Mouse (Mus musculus) hindbrain, embryonic 11.5 days (tissue): Measurements from ENCODE around the gene Mta3. TPM values are rescaled to one million over a fixed set of nuclear protein-coding genes. Genes with fewer than 3 reads are reported as not detected.
A peak's percentile ranks its signal among the peaks of the same experiment; 100 is the strongest.

Experiments used
- ATAC-seq: fragments of 200-750 bp; cut with Nextera tagmentation; 2 replicates; pipeline ENCODE4 v1.8.0; 2017; ENCODE audit warnings: mild to moderate bottlenecking, moderate TSS enrichment, moderate library complexity; ENCODE audit not compliant: low FRiP score
- DNase-seq: peaks from one replicate; pipeline ENCODE4 v3.0.0-alpha.2; 2015; ENCODE audit warnings: low spot score
- H3K27ac ChIP-seq: fragments of 300-500 bp; sonication (generic); 2 replicates; pipeline ENCODE4 v1.5.1; 2014; ENCODE audit warnings: mild to moderate bottlenecking, low read depth, low read length
- H3K27me3 ChIP-seq: fragments of 300-500 bp; sonication (generic); 2 replicates; pipeline ENCODE4 v1.6.1; 2014; ENCODE audit warnings: mild to moderate bottlenecking, low read length, moderate library complexity, mixed read lengths; ENCODE audit not compliant: control insufficient read depth, insufficient read depth
- H3K36me3 ChIP-seq: fragments of 300-500 bp; sonication (generic); 2 replicates; pipeline ENCODE4 v1.6.1; 2014; ENCODE audit warnings: mild to moderate bottlenecking, low read length, moderate library complexity, mixed read lengths; ENCODE audit not compliant: control insufficient read depth, insufficient read depth
- H3K4me1 ChIP-seq: fragments of 300-500 bp; sonication (generic); replicated peaks from 2 replicates; pipeline ENCODE4 v1.6.1; 2014; ENCODE audit warnings: low read length, mixed read lengths; ENCODE audit not compliant: control insufficient read depth, insufficient read depth
- H3K4me2 ChIP-seq: fragments of 300-500 bp; sonication (generic); replicated peaks from 2 replicates; pipeline ENCODE4 v1.6.1; 2014; ENCODE audit warnings: mild to moderate bottlenecking, low read depth, low read length
- H3K4me3 ChIP-seq: fragments of 300-500 bp; sonication (generic); 2 replicates; pipeline ENCODE4 v1.5.1; 2014; ENCODE audit warnings: low read depth, low read length
- H3K9ac ChIP-seq: fragments of 300-500 bp; sonication (generic); 2 replicates; pipeline ENCODE4 v1.6.1; 2014; ENCODE audit warnings: low read depth, low read length
- H3K9me3 ChIP-seq: fragments of 300-500 bp; sonication (generic); 2 replicates; pipeline ENCODE4 v1.6.1; 2016; ENCODE audit warnings: low read length; ENCODE audit not compliant: control insufficient read depth
- WGBS: fragments of 180-500 bp; shearing (Covaris S2); extraction: QIAGEN DNeasy Blood & Tissue Kit; methylation state at CpG from one replicate; pipeline ENCODE4 v1.1.7; 2014; 5-methylcytosine and 5-hydroxymethylcytosine counted together
- polyA plus RNA-seq: library from polyadenylated mRNA; unstranded; fragments of >200 nt; fragmentation: Nextera tagmentation; extraction: Ambion mirVana; gene quantifications from 2 replicates; pipeline ENCODE4 v1.2.1, GENCODE M21; 2014

Gene Mta3
- polyA plus RNA-seq = 41.1 and 41.7 TPM in 2 replicates

DNA sequence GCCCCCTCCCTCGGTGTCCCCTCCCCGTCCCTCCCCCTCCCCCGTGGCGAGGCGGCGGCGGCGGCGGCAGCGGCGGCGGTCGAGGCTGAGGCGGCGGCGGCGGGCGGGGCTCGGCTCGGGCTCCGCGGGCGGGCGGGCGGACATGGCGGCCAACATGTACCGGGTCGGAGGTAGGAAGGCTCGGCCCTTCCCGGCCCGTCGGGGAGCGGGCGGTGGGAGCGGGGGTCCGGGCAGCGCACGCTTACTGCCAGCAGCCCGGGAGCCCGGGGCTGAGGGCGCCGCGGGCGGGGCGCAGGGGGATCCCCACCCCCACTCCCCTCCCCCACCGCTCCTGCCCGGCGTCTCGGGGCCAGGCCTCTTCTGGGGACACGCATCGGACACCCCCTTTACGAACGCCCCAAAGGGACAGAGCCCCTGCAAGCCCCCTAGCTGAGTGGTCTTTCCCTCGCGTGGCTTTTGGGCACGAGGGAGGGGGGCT lies at the start of gene Mta3:
TSS of gene Mta3 (plus strand) at position 48 of the 478 bp plus-strand sequence.
- Histone ChIP-seq H3K9ac (peak within 1 kb of the TSS; percentile 88), H3K9me3 (no peaks in the 10 kb centered on the region), H3K4me3 (peak within 1 kb of the TSS; percentile 74), H3K27me3 (no peaks in the 10 kb centered on the region), H3K36me3 (no peaks in the 10 kb centered on the region), H3K27ac (peak within 1 kb of the TSS; percentile 73), H3K4me1 (no peaks in the 10 kb centered on the region), H3K4me2 (peak within 1 kb of the TSS; percentile 85)
- ATAC-seq (peak; percentile 70), DNase-seq (peak; percentile 70)
- 0% methylated on average over 16 of the region's 56 CpGs for WGBS

GRCm38 (mm10) chr17:83657375-83657774 lies 48.6 kb upstream of the Mta3 start:
- H3K4me2 ChIP-seq = no peak overlapping the region
- H3K27me3 ChIP-seq = no peaks in the 10 kb centered on the region
- no peaks in the 10 kb centered on the region for H3K36me3 ChIP-seq
- DNase-seq (no peak), ATAC-seq (no peak)
- 74% methylated on average over 9 of the region's 9 CpGs for WGBS
- no peak overlapping the region for H3K4me3 ChIP-seq
- no peak overlapping the region for H3K27ac ChIP-seq
- H3K9ac ChIP-seq = no peak overlapping the region
- H3K4me1 ChIP-seq = no peaks in the 10 kb centered on the region
- no peaks in the 10 kb centered on the region for H3K9me3 ChIP-seq

GRCm38 (mm10) chr17:83658943-83659342 lies 47.0 kb upstream of the Mta3 start:
- no peak for ATAC-seq
- Histone ChIP-seq H3K4me2 (no peak overlapping the region), H3K36me3 (no peaks in the 10 kb centered on the region), H3K4me1 (no peaks in the 10 kb centered on the region), H3K27me3 (no peaks in the 10 kb centered on the region), H3K9ac (no peak overlapping the region), H3K27ac (no peak overlapping the region), H3K4me3 (no peak overlapping the region), H3K9me3 (no peaks in the 10 kb centered on the region)
- DNase-seq = no peak
- WGBS = 72% methylated on average over 1 of the region's 1 CpGs

DNA sequence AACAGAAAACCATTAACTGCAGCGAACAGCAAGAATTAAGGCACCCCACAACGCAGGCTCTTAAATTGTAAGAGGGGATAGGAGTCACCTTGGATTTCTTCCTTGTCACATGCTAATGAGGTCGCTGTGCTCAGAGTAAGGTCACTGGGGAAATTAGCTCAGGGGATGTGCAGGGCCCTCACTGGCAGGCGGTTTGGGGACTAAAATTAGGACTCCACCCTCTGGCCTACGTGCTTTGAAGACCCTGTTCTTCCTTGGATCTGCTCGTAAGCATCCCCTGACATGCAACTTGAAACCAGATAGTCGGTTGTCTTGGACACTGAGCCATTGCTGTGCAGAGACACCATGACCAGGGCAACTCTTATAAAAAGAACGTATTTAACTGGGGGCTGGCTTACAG lies 41.2 kb upstream of the Mta3 start:
- Histone ChIP-seq H3K9me3 (no peaks in the 10 kb centered on the region), H3K36me3 (no peaks in the 10 kb centered on the region), H3K4me3 (no peak overlapping the region), H3K4me2 (no peak overlapping the region), H3K27me3 (no peaks in the 10 kb centered on the region), H3K27ac (no peak overlapping the region), H3K4me1 (no peaks in the 10 kb centered on the region), H3K9ac (no peak overlapping the region)
- DNase-seq (no peak), ATAC-seq (no peak)
- 44% methylated on average over 8 of the region's 8 CpGs for WGBS

- DNase-seq = no peak
- Histone ChIP-seq H3K4me3 (no peak overlapping the region), H3K9ac (no peak overlapping the region), H3K27ac (no peak overlapping the region), H3K36me3 (no peaks in the 10 kb centered on the region), H3K9me3 (no peaks in the 10 kb centered on the region), H3K4me2 (no peak overlapping the region), H3K4me1 (no peaks in the 10 kb centered on the region), H3K27me3 (no peaks in the 10 kb centered on the region)
- ATAC-seq = no peak
- WGBS = 72% methylated on average over 13 of the region's 13 CpGs
These were observed 39.2 kb upstream of the Mta3 start for GRCm38 (mm10) chr17:83666597-83667287.

DNA sequence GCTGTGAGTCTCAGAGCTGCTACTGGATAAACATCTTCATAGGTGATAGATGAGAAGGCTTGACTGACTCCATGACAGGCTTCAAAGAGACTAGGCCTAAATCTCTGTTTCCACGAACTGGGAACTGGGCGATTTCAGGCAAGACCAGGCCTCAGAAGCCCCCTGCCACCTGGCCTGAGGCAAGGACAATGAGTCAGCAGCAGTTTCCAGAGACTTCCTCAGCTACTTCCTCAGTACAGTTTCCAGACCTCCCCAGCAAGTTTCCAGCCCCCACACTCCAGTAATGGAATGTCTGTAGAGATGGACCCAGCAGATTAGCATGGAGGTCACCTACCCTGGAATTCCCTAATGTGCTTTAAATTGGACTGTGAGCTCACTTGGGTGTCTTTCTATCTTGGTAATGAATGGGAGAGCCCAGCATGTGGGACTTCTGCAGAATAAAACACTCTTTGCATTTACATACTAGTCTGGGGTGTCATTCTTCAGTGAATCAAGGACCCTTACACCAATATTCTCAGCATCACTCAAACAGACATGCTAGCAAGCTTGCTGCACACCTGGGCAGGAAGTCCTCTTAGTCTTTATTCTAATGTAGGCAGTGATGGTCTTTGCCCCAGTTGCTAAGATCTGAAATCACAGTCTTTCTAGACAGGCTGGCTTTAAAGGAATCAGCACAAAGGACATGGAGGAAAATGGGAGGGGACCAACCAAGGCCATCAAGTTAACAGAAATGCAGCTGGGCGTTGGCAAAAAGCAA lies 37.9 kb upstream of the Mta3 start:
- 74% methylated on average over 3 of the region's 3 CpGs for WGBS
- Histone ChIP-seq H3K27ac (no peak overlapping the region), H3K36me3 (no peaks in the 10 kb centered on the region)

GRCm38 (mm10) chr17:83672685-83673084 lies 33.3 kb upstream of the Mta3 start:
- Histone ChIP-seq H3K9me3 (no peaks in the 10 kb centered on the region), H3K27ac (no peak overlapping the region), H3K4me2 (no peak overlapping the region), H3K9ac (no peak overlapping the region), H3K36me3 (no peaks in the 10 kb centered on the region), H3K4me3 (no peak overlapping the region), H3K4me1 (no peaks in the 10 kb centered on the region), H3K27me3 (no peaks in the 10 kb centered on the region)
- ATAC-seq = no peak
- WGBS = 88% methylated on average over 4 of the region's 4 CpGs
- no peak for DNase-seq

More for the DNA sequence above, 37.9 kb upstream of the Mta3 start:
- no peak for DNase-seq
- Histone ChIP-seq H3K9me3 (no peaks in the 10 kb centered on the region), H3K4me1 (no peaks in the 10 kb centered on the region), H3K4me3 (no peak overlapping the region), H3K27me3 (no peaks in the 10 kb centered on the region), H3K4me2 (no peak overlapping the region), H3K9ac (no peak overlapping the region)
- no peak for ATAC-seq

DNA sequence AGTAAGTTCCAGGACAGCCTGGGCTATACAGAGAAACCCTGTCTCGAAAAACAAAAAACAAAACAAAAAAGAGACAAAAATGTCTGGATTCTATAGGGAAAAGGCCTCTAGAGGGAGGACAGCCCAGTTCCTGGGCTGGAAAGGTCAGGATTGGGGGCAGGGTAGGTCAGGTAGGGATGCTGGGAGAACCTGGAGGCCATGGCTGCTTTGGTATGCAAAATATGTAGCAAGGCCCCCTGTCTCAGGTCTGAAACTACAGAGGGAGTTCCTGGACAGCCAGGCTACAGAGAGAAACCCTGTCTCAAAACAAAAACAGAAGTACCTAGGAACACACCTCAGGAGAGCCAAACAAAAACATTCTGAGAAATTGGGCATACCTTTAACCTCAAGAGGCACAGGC lies 28.6 kb upstream of the Mta3 start:
- Histone ChIP-seq H3K9me3 (no peaks in the 10 kb centered on the region), H3K36me3 (no peaks in the 10 kb centered on the region), H3K4me2 (no peak overlapping the region), H3K4me1 (no peaks in the 10 kb centered on the region), H3K27me3 (no peaks in the 10 kb centered on the region), H3K27ac (no peak overlapping the region), H3K4me3 (no peak overlapping the region), H3K9ac (no peak overlapping the region)
- DNase-seq (no peak), ATAC-seq (no peak)
- WGBS = 68% methylated on average over 1 of the region's 1 CpGs

DNA sequence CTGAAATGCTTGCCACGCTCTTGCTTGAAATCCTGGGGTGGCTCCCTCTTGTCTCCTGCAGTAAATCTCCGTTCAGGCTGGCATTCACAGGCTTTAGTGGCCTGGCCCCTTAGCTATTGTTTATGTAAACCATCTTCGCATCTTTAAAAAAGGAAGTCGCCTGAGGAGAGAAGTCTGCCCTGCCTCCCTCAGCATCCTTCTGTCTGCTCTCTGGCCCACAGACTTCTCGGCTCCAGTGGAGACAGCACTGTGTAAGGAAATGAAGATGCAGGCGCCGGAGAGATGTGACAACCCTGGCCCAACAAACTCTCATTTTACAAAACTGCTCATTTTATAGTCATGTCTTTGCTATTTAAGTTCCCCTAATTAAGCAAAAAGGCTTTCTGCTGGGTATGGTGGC lies 24.0 kb upstream of the Mta3 start:
- Histone ChIP-seq H3K4me3 (no peak overlapping the region), H3K9ac (no peak overlapping the region), H3K9me3 (no peaks in the 10 kb centered on the region), H3K4me2 (no peak overlapping the region), H3K27ac (no peak overlapping the region), H3K27me3 (no peaks in the 10 kb centered on the region), H3K36me3 (no peaks in the 10 kb centered on the region), H3K4me1 (no peaks in the 10 kb centered on the region)
- WGBS = 53% methylated on average over 7 of the region's 7 CpGs
- no peak for ATAC-seq
- no peak for DNase-seq
